Mouse (Mus musculus) heart, embryonic 13.5 days (tissue): ENCODE results near the gene Aatk. TPM values are rescaled to one million over a fixed set of nuclear protein-coding genes. Genes with fewer than 3 reads are reported as not detected.
A peak's percentile ranks its signal among the peaks of the same experiment; 100 is the strongest.

Experiments
- ATAC-seq: fragments of 200-750 bp; cut with Nextera tagmentation; 2 replicates; pipeline ENCODE4 v1.8.0; 2017; ENCODE audit warnings: moderate TSS enrichment; ENCODE audit not compliant: insufficient number of reproducible peaks, low FRiP score, low TSS enrichment; ENCODE audit errors: extremely low read depth
- H3K27ac ChIP-seq: fragments of 300-500 bp; sonication (generic); replicated peaks from 2 replicates; pipeline ENCODE4 v1.5.1; 2015; ENCODE audit warnings: moderate library complexity, mild to moderate bottlenecking, inconsistent platforms
- H3K27me3 ChIP-seq: fragments of 300-500 bp; sonication (generic); replicated peaks from 2 replicates; pipeline ENCODE4 v1.6.1; 2015; ENCODE audit warnings: mild to moderate bottlenecking, inconsistent platforms
- H3K36me3 ChIP-seq: fragments of 300-500 bp; sonication (generic); 2 replicates; pipeline ENCODE4 v1.6.1; 2015; ENCODE audit warnings: mild to moderate bottlenecking, inconsistent platforms
- H3K4me1 ChIP-seq: fragments of 300-500 bp; sonication (generic); 2 replicates; pipeline ENCODE4 v1.6.1; 2015; ENCODE audit warnings: inconsistent platforms
- H3K4me2 ChIP-seq: fragments of 300-500 bp; sonication (generic); 2 replicates; pipeline ENCODE4 v1.6.1; 2015; ENCODE audit warnings: inconsistent platforms, mild to moderate bottlenecking, moderate library complexity
- H3K4me3 ChIP-seq: fragments of 300-500 bp; sonication (generic); 2 replicates; pipeline ENCODE4 v1.5.1; 2015; ENCODE audit warnings: moderate library complexity, mild to moderate bottlenecking, inconsistent platforms
- H3K9ac ChIP-seq: fragments of 300-500 bp; sonication (generic); 2 replicates; pipeline ENCODE4 v1.6.1; 2015; ENCODE audit warnings: inconsistent platforms, mild to moderate bottlenecking, moderate library complexity
- H3K9me3 ChIP-seq: fragments of 300-500 bp; sonication (generic); 2 replicates; pipeline ENCODE4 v1.6.1; 2016; ENCODE audit warnings: inconsistent platforms
- WGBS: fragments of 180-500 bp; shearing (Covaris S2); methylation state at CpG from one replicate; pipeline ENCODE4 v1.1.7; 2015; ENCODE audit warnings: mixed read lengths; 5-methylcytosine and 5-hydroxymethylcytosine counted together
- polyA plus RNA-seq: library from polyadenylated mRNA; unstranded; fragments of >200 nt; fragmentation: Nextera tagmentation; extraction: Ambion mirVana; gene quantifications from 2 replicates; pipeline ENCODE4 v1.2.1, GENCODE M21; 2015

Aatk gene
- polyA plus RNA-seq, 1 experiment from 2014 or later: 0.33 TPM

GRCm38 (mm10) chr11:120070286-120070930, 23.4 kb upstream of the Aatk start:
- Histone ChIP-seq H3K9me3 (no peaks in the 10 kb centered on the region), H3K4me3 (no peak overlapping the region), H3K36me3 (peaks cover 95% of the 10 kb centered on the region), H3K27me3 (no peaks in the 10 kb centered on the region), H3K4me1 (peaks cover 10% of the 10 kb centered on the region), H3K27ac (no peak overlapping the region), H3K4me2 (no peak overlapping the region), H3K9ac (no peak overlapping the region)
- WGBS: 89% methylated on average over 27 of the region's 27 CpGs
- no peak for ATAC-seq

GRCm38 (mm10) chr11:120069261-120069660, 22.3 kb upstream of the Aatk start:
- H3K9ac ChIP-seq: peak overlapping the region; percentile 44; the same call in 1 of the 2 replicates
- no peaks in the 10 kb centered on the region for H3K9me3 ChIP-seq
- no peak overlapping the region for H3K27ac ChIP-seq
- ATAC-seq: no peak
- H3K36me3 ChIP-seq: peaks cover 91% of the 10 kb centered on the region
- 44% methylated on average over 11 of the region's 11 CpGs for WGBS
- H3K4me2 ChIP-seq: no peak overlapping the region
- peaks cover 12% of the 10 kb centered on the region for H3K4me1 ChIP-seq
- no peak overlapping the region for H3K4me3 ChIP-seq
- H3K27me3 ChIP-seq: no peaks in the 10 kb centered on the region

- ATAC-seq: no peak
- Histone ChIP-seq H3K9me3 (no peaks in the 10 kb centered on the region), H3K36me3 (peaks cover 92% of the 10 kb centered on the region), H3K27ac (no peak overlapping the region), H3K4me1 (peaks cover 12% of the 10 kb centered on the region), H3K4me3 (no peak overlapping the region), H3K9ac (no peak overlapping the region), H3K4me2 (no peak overlapping the region), H3K27me3 (no peaks in the 10 kb centered on the region)
- WGBS: 69% methylated on average over 17 of the region's 17 CpGs
Observed at GRCm38 (mm10) chr11:120067834-120068233, 20.9 kb upstream of the Aatk start.

GRCm38 (mm10) chr11:120065291-120065690, 18.3 kb upstream of the Aatk start:
- Histone ChIP-seq H3K9ac (peak overlapping the region; percentile 37), H3K4me3 (peak overlapping the region; percentile 14), H3K4me1 (peaks cover 12% of the 10 kb centered on the region), H3K36me3 (peaks cover 67% of the 10 kb centered on the region), H3K27me3 (no peaks in the 10 kb centered on the region), H3K4me2 (peak overlapping the region; percentile 48), H3K27ac (peak overlapping the region; percentile 40), H3K9me3 (no peaks in the 10 kb centered on the region)
- no peak; the same call in 1 of the 2 replicates for ATAC-seq
- WGBS: 27% methylated on average over 10 of the region's 10 CpGs

GRCm38 (mm10) chr11:120064668-120065040, 17.7 kb upstream of the Aatk start:
- peaks cover 12% of the 10 kb centered on the region for H3K4me1 ChIP-seq
- H3K9ac ChIP-seq: no peak overlapping the region
- no peaks in the 10 kb centered on the region for H3K9me3 ChIP-seq
- ATAC-seq: no peak
- no peak overlapping the region for H3K4me3 ChIP-seq
- no peaks in the 10 kb centered on the region for H3K27me3 ChIP-seq
- peaks cover 61% of the 10 kb centered on the region for H3K36me3 ChIP-seq
- WGBS: 87% methylated on average over 11 of the region's 11 CpGs
- H3K4me2 ChIP-seq: no peak overlapping the region
- H3K27ac ChIP-seq: no peak overlapping the region

- no peak for ATAC-seq
- Histone ChIP-seq H3K9me3 (no peaks in the 10 kb centered on the region), H3K27ac (no peak overlapping the region), H3K4me1 (peaks cover 12% of the 10 kb centered on the region), H3K36me3 (peaks cover 56% of the 10 kb centered on the region), H3K4me2 (no peak overlapping the region), H3K9ac (no peak overlapping the region), H3K4me3 (no peak overlapping the region), H3K27me3 (no peaks in the 10 kb centered on the region)
- 87% methylated on average over 13 of the region's 13 CpGs for WGBS
Observed at GRCm38 (mm10) chr11:120064006-120064667, 17.2 kb upstream of the Aatk start.

GRCm38 (mm10) chr11:120063326-120063725, 16.4 kb upstream of the Aatk start:
- no peak for ATAC-seq
- Histone ChIP-seq H3K36me3 (peaks cover 47% of the 10 kb centered on the region), H3K4me1 (peaks cover 12% of the 10 kb centered on the region), H3K27me3 (no peaks in the 10 kb centered on the region), H3K4me2 (no peak overlapping the region), H3K27ac (no peak overlapping the region), H3K9me3 (no peaks in the 10 kb centered on the region), H3K9ac (no peak overlapping the region), H3K4me3 (no peak overlapping the region)
- WGBS: 77% methylated on average over 5 of the region's 5 CpGs

GRCm38 (mm10) chr11:120060634-120061033, 13.7 kb upstream of the Aatk start:
- no peak overlapping the region for H3K27ac ChIP-seq
- H3K36me3 ChIP-seq: peaks cover 21% of the 10 kb centered on the region
- H3K4me2 ChIP-seq: no peak overlapping the region
- H3K9me3 ChIP-seq: no peaks in the 10 kb centered on the region
- H3K9ac ChIP-seq: no peak overlapping the region
- no peaks in the 10 kb centered on the region for H3K27me3 ChIP-seq
- ATAC-seq: no peak
- H3K4me1 ChIP-seq: peaks cover 4% of the 10 kb centered on the region
- WGBS: 77% methylated on average over 8 of the region's 8 CpGs
- no peak overlapping the region for H3K4me3 ChIP-seq

- H3K27me3 ChIP-seq: no peaks in the 10 kb centered on the region
- no peak overlapping the region for H3K27ac ChIP-seq
- H3K9me3 ChIP-seq: no peaks in the 10 kb centered on the region
- H3K36me3 ChIP-seq: no peaks in the 10 kb centered on the region
- peaks cover 19% of the 10 kb centered on the region for H3K4me1 ChIP-seq
- ATAC-seq: no peak
- no peak overlapping the region for H3K4me2 ChIP-seq
- H3K4me3 ChIP-seq: no peak overlapping the region
- no peak overlapping the region for H3K9ac ChIP-seq
- WGBS: 71% methylated on average over 12 of the region's 12 CpGs
Observed at GRCm38 (mm10) chr11:120055953-120056732, 9.2 kb upstream of the Aatk start.

GRCm38 (mm10) chr11:120053846-120054245, 6.9 kb upstream of the Aatk start:
- no peak for ATAC-seq
- Histone ChIP-seq H3K36me3 (no peaks in the 10 kb centered on the region), H3K27ac (no peak overlapping the region), H3K27me3 (peaks cover 11% of the 10 kb centered on the region), H3K4me3 (no peak overlapping the region), H3K9ac (no peak overlapping the region), H3K4me2 (no peak overlapping the region), H3K9me3 (no peaks in the 10 kb centered on the region), H3K4me1 (peaks cover 21% of the 10 kb centered on the region)
- 78% methylated on average over 4 of the region's 4 CpGs for WGBS

GRCm38 (mm10) chr11:120052274-120052673, 5.3 kb upstream of the Aatk start:
- ATAC-seq: no peak
- 57% methylated on average over 9 of the region's 9 CpGs for WGBS
- H3K4me1 ChIP-seq: peaks cover 34% of the 10 kb centered on the region

More at GRCm38 (mm10) chr11:120052274-120052673, 5.3 kb upstream of the Aatk start:
- H3K9me3 ChIP-seq: no peaks in the 10 kb centered on the region
- peaks cover 27% of the 10 kb centered on the region for H3K27me3 ChIP-seq
- no peak overlapping the region for H3K9ac ChIP-seq
- no peak overlapping the region for H3K4me3 ChIP-seq
- no peak overlapping the region for H3K27ac ChIP-seq
- no peak overlapping the region for H3K4me2 ChIP-seq
- no peaks in the 10 kb centered on the region for H3K36me3 ChIP-seq
